ENCODE assay signal across 9 mouse cellular contexts in genomic region chr5:74162013-74162412, GRCm38 (mm10). TPM values are rescaled to one million over a fixed set of nuclear protein-coding genes. Genes with fewer than 3 reads are reported as not detected.
A peak's percentile ranks its signal among the peaks of the same experiment; 100 is the strongest.
DNase-seq lines count a peak whose midpoint lies in the region; ATAC-seq and TF ChIP-seq lines count a peak whose summit lies in the region.
"Had no signal": no experiment of that assay in that cellular context is flagged by ENCODE, and none has a peak within 500 bp of the region (broad histone marks: within the 10 kb centered on the region; RNA-seq: fewer than 3 reads in every experiment).

No protein-coding gene starts in this region.

- no peaks in the 10 kb centered on the region for H3K9me3 ChIP-seq in lung, embryonic 14.5 days (ENCODE audit: low read depth, low read length)
- no peaks in the 10 kb centered on the region for H3K9me3 ChIP-seq in forebrain, embryonic 14.5 days (replicated peaks; ENCODE audit: control insufficient read depth, low read length)
- H3K9me3 ChIP-seq in limb, embryonic 11.5 days (ENCODE audit: control insufficient read depth, low read length) = no peaks in the 10 kb centered on the region
- H3K9me3 ChIP-seq in stomach, embryonic 14.5 days (ENCODE audit: control insufficient read depth, low read depth, low read length) = peaks cover 3% of the 10 kb centered on the region; the same call in 1 of the 2 replicates
- H3K9me3 ChIP-seq: liver, embryonic 15.5 days had no signal

- no peak for TF ChIP-seq CTCF in lung, embryonic 14.5 days (IDR thresholded peaks at IDR 0.05; ENCODE audit: low read depth)

- peak overlapping the region; percentile 61 for H3K4me2 ChIP-seq in lung, embryonic 14.5 days
- H3K4me2 ChIP-seq in forebrain, embryonic 14.5 days (ENCODE audit: low read length) = peak overlapping the region; percentile 41
- peak overlapping the region; percentile 45 for H3K4me2 ChIP-seq in limb, embryonic 11.5 days (ENCODE audit: low read depth, severe bottlenecking)
- peak overlapping the region; percentile 35 for H3K4me2 ChIP-seq in stomach, embryonic 14.5 days (replicated peaks; ENCODE audit: low read depth, low read length)
- H3K4me2 ChIP-seq: liver, embryonic 15.5 days had no signal

- DNase-seq in lung, embryonic 14.5 days = no peak
- no peak for DNase-seq in lung, adult 18-20 months
- DNase-seq in forebrain, embryonic 14.5 days (ENCODE audit: low spot score) = no peak
- DNase-seq in limb, embryonic 11.5 days (ENCODE audit: low spot score) = no peak
- no peak for DNase-seq in embryo, embryonic 11 days
- no peak for DNase-seq in cerebellum, adult 9-11 months
- DNase-seq: adrenal gland, adult 8-10 months had no signal

- H3K27me3 ChIP-seq in lung, embryonic 14.5 days (ENCODE audit: insufficient read depth, low read length) = no peaks in the 10 kb centered on the region
- no peaks in the 10 kb centered on the region for H3K27me3 ChIP-seq in forebrain, embryonic 14.5 days (replicated peaks; ENCODE audit: control insufficient read depth, insufficient read depth, low read length)
- no peaks in the 10 kb centered on the region for H3K27me3 ChIP-seq in limb, embryonic 11.5 days (ENCODE audit: control insufficient read depth, insufficient read depth, low read length)
- no peaks in the 10 kb centered on the region for H3K27me3 ChIP-seq in stomach, embryonic 14.5 days (ENCODE audit: control insufficient read depth, insufficient read depth, low read length)
- H3K27me3 ChIP-seq: liver, embryonic 15.5 days had no signal

- ATAC-seq in lung, embryonic 14.5 days (ENCODE audit: insufficient read depth) = peak; percentile 1; the same call in 1 of the 2 replicates
- ATAC-seq in forebrain, embryonic 14.5 days = no peak
- ATAC-seq in limb, embryonic 11.5 days (ENCODE audit: insufficient number of reproducible peaks, low FRiP score, low TSS enrichment, low read depth) = peak; percentile 19; the same call in 1 of the 2 replicates
- no peak for ATAC-seq in stomach, embryonic 14.5 days (ENCODE audit: insufficient number of reproducible peaks, insufficient read depth, low FRiP score, low read depth)

- no peaks in the 10 kb centered on the region for H3K36me3 ChIP-seq in lung, embryonic 14.5 days (ENCODE audit: insufficient read depth)
- no peaks in the 10 kb centered on the region for H3K36me3 ChIP-seq in forebrain, embryonic 14.5 days (ENCODE audit: control insufficient read depth, insufficient read depth, low read length)
- H3K36me3 ChIP-seq in limb, embryonic 11.5 days (ENCODE audit: control insufficient read depth, insufficient read depth, low read length) = no peaks in the 10 kb centered on the region
- no peaks in the 10 kb centered on the region for H3K36me3 ChIP-seq in stomach, embryonic 14.5 days (ENCODE audit: control insufficient read depth, insufficient read depth, low read length)
- H3K36me3 ChIP-seq: liver, embryonic 15.5 days had no signal

- WGBS in lung, embryonic 14.5 days = 36% methylated on average over 3 of the region's 3 CpGs
- 43% methylated on average over 3 of the region's 3 CpGs for WGBS in forebrain, embryonic 14.5 days
- 32% methylated on average over 3 of the region's 3 CpGs for WGBS in limb, embryonic 11.5 days
- WGBS in stomach, embryonic 14.5 days = 38% methylated on average over 3 of the region's 3 CpGs

- H3K9ac ChIP-seq in lung, embryonic 14.5 days = peak overlapping the region; percentile 11
- H3K9ac ChIP-seq in forebrain, embryonic 14.5 days (ENCODE audit: low read length) = peak overlapping the region; percentile 35; the same call in 1 of the 2 replicates
- 0 out of 2 replicates have a peak overlapping the region, but pooled peaks have one; percentile 46 for H3K9ac ChIP-seq in limb, embryonic 11.5 days (ENCODE audit: low read length)
- no peak overlapping the region for H3K9ac ChIP-seq in stomach, embryonic 14.5 days (replicated peaks; ENCODE audit: low read depth, low read length)
- H3K9ac ChIP-seq: liver, embryonic 15.5 days had no signal

- H3K27ac ChIP-seq in lung, embryonic 14.5 days (ENCODE audit: low read depth) = peak overlapping the region; percentile 91
- H3K27ac ChIP-seq in forebrain, embryonic 14.5 days (ENCODE audit: low read depth, low read length) = no peak overlapping the region
- peak overlapping the region; percentile 78; the same call in 1 of the 2 replicates for H3K27ac ChIP-seq in limb, embryonic 11.5 days (replicated peaks; ENCODE audit: low read depth, low read length)
- peak overlapping the region; percentile 80 for H3K27ac ChIP-seq in stomach, embryonic 14.5 days (ENCODE audit: low read length)
- H3K27ac ChIP-seq: liver, embryonic 15.5 days had no signal

- H3K4me3 ChIP-seq in lung, embryonic 14.5 days (ENCODE audit: low read depth, low read length) = peak overlapping the region; percentile 20
- H3K4me3 ChIP-seq in forebrain, embryonic 14.5 days (ENCODE audit: low read depth, low read length) = no peak overlapping the region
- H3K4me3 ChIP-seq in limb, embryonic 11.5 days (ENCODE audit: low read depth, low read length) = peak overlapping the region; percentile 18; the same call in 1 of the 2 replicates
- H3K4me3 ChIP-seq in stomach, embryonic 14.5 days (ENCODE audit: low read depth, low read length) = no peak overlapping the region
- H3K4me3 ChIP-seq: liver, embryonic 15.5 days had no signal

- H3K4me1 ChIP-seq in lung, embryonic 14.5 days (ENCODE audit: insufficient read depth) = peaks cover 30% of the 10 kb centered on the region
- H3K4me1 ChIP-seq in forebrain, embryonic 14.5 days (ENCODE audit: control insufficient read depth, insufficient read depth, low read length) = peaks cover 6% of the 10 kb centered on the region
- H3K4me1 ChIP-seq in limb, embryonic 11.5 days (ENCODE audit: control insufficient read depth, insufficient read depth, low read length) = peaks cover 12% of the 10 kb centered on the region
- peaks cover 29% of the 10 kb centered on the region for H3K4me1 ChIP-seq in stomach, embryonic 14.5 days (ENCODE audit: control insufficient read depth, insufficient read depth, low read length)
- H3K4me1 ChIP-seq: liver, embryonic 15.5 days had no signal

RNA-seq across cellular contexts. Expression of gene Rasl11b, which starts 33.1 kb away (rescaled TPM):
- polyA plus RNA-seq in lung, embryonic 14.5 days (2014; fragmentation: Nextera tagmentation; extraction: Ambion mirVana) = 90.2 and 93.2 TPM in 2 replicates
- polyA plus RNA-seq in forebrain, embryonic 14.5 days (2014; fragmentation: Nextera tagmentation; extraction: Ambion mirVana) = 26.6 and 27.4 TPM in 2 replicates
- 112 and 118 TPM in 2 replicates for polyA plus RNA-seq in limb, embryonic 11.5 days (2014; fragmentation: Nextera tagmentation; extraction: Ambion mirVana)
- polyA plus RNA-seq in stomach, embryonic 14.5 days (2014; fragmentation: Nextera tagmentation; extraction: Ambion mirVana) = 51.2 and 52.0 TPM in 2 replicates

Comparison
In these comparisons a context has a peak if more than half of its experiments do, and no peak if none do; other contexts are left out.
1. ATAC-seq: peak in lung, embryonic 14.5 days (single experiment) and limb, embryonic 11.5 days (single experiment); none in forebrain, embryonic 14.5 days (single experiment) and stomach, embryonic 14.5 days (single experiment).
2. H3K4me3 ChIP-seq: peak in lung, embryonic 14.5 days (single experiment) and limb, embryonic 11.5 days (single experiment); none in forebrain, embryonic 14.5 days (single experiment) and stomach, embryonic 14.5 days (single experiment).
3. Peak in every context shown above with its lines, with median percentiles within 50 percentile points of each other: H3K4me2 ChIP-seq.